Mouse (Mus musculus) intestine, embryonic 14.5 days (tissue): ENCODE results near the gene Mybpc2. TPM values are rescaled to one million over a fixed set of nuclear protein-coding genes. Genes with fewer than 3 reads are reported as not detected.

Experiments used
- ATAC-seq: fragments of 200-750 bp; cut with Nextera tagmentation; replicated peaks from 2 replicates; pipeline ENCODE4 v1.8.0; 2017; ENCODE audit warnings: low read depth, moderate number of reproducible peaks, moderate TSS enrichment, moderate library complexity; ENCODE audit not compliant: low FRiP score, low TSS enrichment
- DNase-seq: peaks from one replicate; pipeline ENCODE4 v3.0.0-alpha.2; 2018; ENCODE audit warnings: low spot score
- H3K27ac ChIP-seq: fragments of 300-500 bp; sonication (generic); 2 replicates; pipeline ENCODE4 v1.5.1; 2014; ENCODE audit warnings: low read depth, mild to moderate bottlenecking, control low read depth
- H3K27me3 ChIP-seq: fragments of 300-500 bp; sonication (generic); replicated peaks from 2 replicates; pipeline ENCODE4 v1.6.1; 2014; ENCODE audit warnings: low read length, control low read depth; ENCODE audit not compliant: control insufficient read depth, insufficient read depth
- H3K36me3 ChIP-seq: fragments of 300-500 bp; sonication (generic); 2 replicates; pipeline ENCODE4 v1.6.1; 2014; ENCODE audit warnings: low read length, control low read depth; ENCODE audit not compliant: control insufficient read depth, insufficient read depth
- H3K4me1 ChIP-seq: fragments of 300-500 bp; sonication (generic); replicated peaks from 2 replicates; pipeline ENCODE4 v1.6.1; 2014; ENCODE audit warnings: low read length, control low read depth, mixed read lengths; ENCODE audit not compliant: control insufficient read depth, insufficient read depth
- H3K4me2 ChIP-seq: fragments of 300-500 bp; sonication (generic); 2 replicates; pipeline ENCODE4 v1.6.1; 2014; ENCODE audit warnings: low read length
- H3K4me3 ChIP-seq: fragments of 300-500 bp; sonication (generic); 2 replicates; pipeline ENCODE4 v1.5.1; 2014; ENCODE audit warnings: low read depth, low read length, control low read depth, mixed read lengths
- H3K9ac ChIP-seq: fragments of 300-500 bp; sonication (generic); 2 replicates; pipeline ENCODE4 v1.6.1; 2014; ENCODE audit warnings: mild to moderate bottlenecking, low read length
- H3K9me3 ChIP-seq: fragments of 300-500 bp; sonication (generic); 2 replicates; pipeline ENCODE4 v1.6.1; 2016; ENCODE audit warnings: low read length, control low read depth; ENCODE audit not compliant: control insufficient read depth
- WGBS: fragments of 180-500 bp; shearing (Covaris S2); extraction: QIAGEN DNeasy Blood & Tissue Kit; methylation state at CpG from one replicate; pipeline ENCODE4 v1.1.7; 2014; 5-methylcytosine and 5-hydroxymethylcytosine counted together
- polyA plus RNA-seq: library from polyadenylated mRNA; unstranded; fragments of >200 nt; fragmentation: Nextera tagmentation; extraction: Ambion mirVana; gene quantifications from 2 replicates; pipeline ENCODE4 v1.2.1, GENCODE M21; 2014

The Mybpc2 gene
- polyA plus RNA-seq, 1 experiment from 2014 or later = 0.32 TPM

- Histone ChIP-seq H3K9ac (no peak overlapping the region), H3K36me3 (no peaks in the 10 kb centered on the region), H3K4me1 (0 out of 2 replicates have a peak, but pooled peaks cover 1% of the 10 kb centered on the region), H3K27me3 (peaks cover 57% of the 10 kb centered on the region), H3K27ac (no peak overlapping the region), H3K9me3 (no peaks in the 10 kb centered on the region), H3K4me3 (no peak overlapping the region), H3K4me2 (no peak overlapping the region)
- no peak for ATAC-seq
- no peak for DNase-seq
- 68% methylated on average over 2 of the region's 2 CpGs for WGBS
Observed at GRCm38 (mm10) chr7:44523056-44523455, 1.4 kb downstream of the Mybpc2 start.

GRCm38 (mm10) chr7:44521710-44522109 lies 2.7 kb downstream of the Mybpc2 start:
- ATAC-seq (peak; percentile 51), DNase-seq (peak; percentile 73)
- no peaks in the 10 kb centered on the region for H3K9me3 ChIP-seq
- H3K27me3 ChIP-seq = peaks cover 56% of the 10 kb centered on the region
- H3K9ac ChIP-seq = no peak overlapping the region
- peak overlapping the region; percentile 18; the same call in 1 of the 2 replicates for H3K4me2 ChIP-seq
- 2% methylated on average over 20 of the region's 20 CpGs for WGBS
- no peaks in the 10 kb centered on the region for H3K4me1 ChIP-seq
- H3K4me3 ChIP-seq = no peak overlapping the region
- no peaks in the 10 kb centered on the region for H3K36me3 ChIP-seq
- H3K27ac ChIP-seq = no peak overlapping the region

GRCm38 (mm10) chr7:44520990-44521389 lies 3.5 kb downstream of the Mybpc2 start:
- H3K36me3 ChIP-seq = no peaks in the 10 kb centered on the region
- ATAC-seq (no peak), DNase-seq (no peak)
- H3K27ac ChIP-seq = no peak overlapping the region
- peaks cover 56% of the 10 kb centered on the region for H3K27me3 ChIP-seq
- H3K4me3 ChIP-seq = no peak overlapping the region
- 56% methylated on average over 3 of the region's 3 CpGs for WGBS
- no peaks in the 10 kb centered on the region for H3K9me3 ChIP-seq
- H3K9ac ChIP-seq = no peak overlapping the region
- H3K4me1 ChIP-seq = no peaks in the 10 kb centered on the region
- no peak overlapping the region for H3K4me2 ChIP-seq

- peaks cover 43% of the 10 kb centered on the region for H3K27me3 ChIP-seq
- no peak overlapping the region for H3K4me2 ChIP-seq
- no peak overlapping the region for H3K9ac ChIP-seq
- 68% methylated on average over 9 of the region's 9 CpGs for WGBS
- ATAC-seq = no peak
- no peak overlapping the region for H3K4me3 ChIP-seq
- H3K9me3 ChIP-seq = no peaks in the 10 kb centered on the region
- no peaks in the 10 kb centered on the region for H3K4me1 ChIP-seq
- no peaks in the 10 kb centered on the region for H3K36me3 ChIP-seq
- H3K27ac ChIP-seq = no peak overlapping the region
- no peak for DNase-seq
Observed at GRCm38 (mm10) chr7:44519240-44519913, 5.1 kb downstream of the Mybpc2 start.

DNA sequence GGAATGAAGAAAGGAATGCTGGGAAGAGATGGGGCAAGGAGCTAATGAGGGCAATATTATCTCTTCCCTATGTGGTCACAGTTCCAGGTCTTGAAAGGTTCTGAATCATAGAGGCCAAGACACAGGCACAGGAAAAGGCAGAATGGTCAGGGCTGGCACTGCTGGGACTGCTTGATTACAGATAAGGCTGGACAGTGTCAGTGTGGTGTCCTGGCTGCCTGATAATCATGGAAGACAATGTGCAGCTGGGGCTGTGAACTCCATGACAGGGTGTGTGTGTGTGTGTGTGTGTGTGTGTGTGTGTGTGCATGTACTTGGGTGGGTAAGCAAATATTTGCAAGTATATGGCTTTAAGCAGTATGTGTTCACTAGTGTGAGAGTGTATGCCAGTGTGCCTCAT lies 17.0 kb downstream of the Mybpc2 start:
- H3K4me2 ChIP-seq = no peak overlapping the region
- H3K36me3 ChIP-seq = no peaks in the 10 kb centered on the region
- ATAC-seq (no peak), DNase-seq (no peak)
- no peak overlapping the region for H3K4me3 ChIP-seq
- H3K27ac ChIP-seq = no peak overlapping the region
- no peak overlapping the region for H3K9ac ChIP-seq
- H3K27me3 ChIP-seq = 0 out of 2 replicates have a peak, but pooled peaks cover 6% of the 10 kb centered on the region
- 0 out of 2 replicates have a peak, but pooled peaks cover 3% of the 10 kb centered on the region for H3K9me3 ChIP-seq
- no peaks in the 10 kb centered on the region for H3K4me1 ChIP-seq

DNA sequence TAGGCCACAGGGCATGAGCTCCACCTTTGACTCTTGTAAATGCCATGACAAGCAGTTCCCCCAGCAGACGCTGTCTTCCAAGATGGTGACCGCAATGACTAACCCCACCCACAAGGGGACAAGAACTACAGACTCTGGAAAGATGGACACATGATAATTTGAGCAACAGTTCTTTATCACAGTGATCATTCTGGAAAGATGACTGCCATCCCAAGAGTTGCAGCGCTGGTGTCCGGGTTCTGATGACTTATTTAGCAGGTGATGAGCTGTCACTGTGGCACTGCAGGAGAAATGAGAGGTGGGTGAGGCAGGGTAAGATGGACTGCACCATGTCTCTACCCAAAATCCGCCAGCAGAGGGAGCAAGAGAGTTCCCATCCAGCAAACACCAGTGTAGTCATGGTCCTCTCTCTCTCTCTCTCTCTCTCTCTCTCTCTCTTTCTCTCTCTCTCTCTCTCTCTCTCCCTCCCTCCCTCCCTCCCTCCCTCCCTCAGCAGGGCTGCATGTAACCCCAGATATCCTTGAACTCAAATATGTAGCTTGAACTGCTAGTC lies 22.8 kb downstream of the Mybpc2 start:
- Histone ChIP-seq H3K4me2 (no peak overlapping the region), H3K9ac (no peak overlapping the region), H3K27ac (no peak overlapping the region), H3K4me3 (no peak overlapping the region), H3K36me3 (no peaks in the 10 kb centered on the region), H3K27me3 (no peaks in the 10 kb centered on the region; the same call in 1 of the 2 replicates), H3K4me1 (no peaks in the 10 kb centered on the region; the same call in 1 of the 2 replicates), H3K9me3 (0 out of 2 replicates have a peak, but pooled peaks cover 3% of the 10 kb centered on the region)
- DNase-seq (peak; percentile 87), ATAC-seq (no peak)
- WGBS = 34% methylated on average over 5 of the region's 5 CpGs

- 0 out of 2 replicates have a peak, but pooled peaks cover 3% of the 10 kb centered on the region for H3K9me3 ChIP-seq
- no peak for ATAC-seq
- peaks cover 8% of the 10 kb centered on the region for H3K4me1 ChIP-seq
- WGBS = 58% methylated on average over 18 of the region's 20 CpGs
- H3K4me2 ChIP-seq = no peak overlapping the region
- no peak for DNase-seq
- no peak overlapping the region for H3K9ac ChIP-seq
- no peaks in the 10 kb centered on the region; the same call in 1 of the 2 replicates for H3K27me3 ChIP-seq
- H3K36me3 ChIP-seq = no peaks in the 10 kb centered on the region
- H3K27ac ChIP-seq = no peak overlapping the region
- H3K4me3 ChIP-seq = no peak overlapping the region
Observed at GRCm38 (mm10) chr7:44500046-44500445, 24.4 kb downstream of the Mybpc2 start.

GRCm38 (mm10) chr7:44498922-44499321 lies 25.5 kb downstream of the Mybpc2 start:
- DNase-seq = no peak
- H3K4me3 ChIP-seq = no peak overlapping the region
- no peaks in the 10 kb centered on the region for H3K9me3 ChIP-seq
- WGBS = 82% methylated on average over 1 of the region's 1 CpGs
- no peak overlapping the region for H3K9ac ChIP-seq
- H3K4me2 ChIP-seq = no peak overlapping the region
- H3K27ac ChIP-seq = no peak overlapping the region
- ATAC-seq = no peak
- no peaks in the 10 kb centered on the region; the same call in 1 of the 2 replicates for H3K27me3 ChIP-seq
- H3K36me3 ChIP-seq = peaks cover 7% of the 10 kb centered on the region; the same call in 1 of the 2 replicates
- H3K4me1 ChIP-seq = peaks cover 9% of the 10 kb centered on the region
